Mouse (Mus musculus): ENCODE results near the gene Srpr.

DNA sequence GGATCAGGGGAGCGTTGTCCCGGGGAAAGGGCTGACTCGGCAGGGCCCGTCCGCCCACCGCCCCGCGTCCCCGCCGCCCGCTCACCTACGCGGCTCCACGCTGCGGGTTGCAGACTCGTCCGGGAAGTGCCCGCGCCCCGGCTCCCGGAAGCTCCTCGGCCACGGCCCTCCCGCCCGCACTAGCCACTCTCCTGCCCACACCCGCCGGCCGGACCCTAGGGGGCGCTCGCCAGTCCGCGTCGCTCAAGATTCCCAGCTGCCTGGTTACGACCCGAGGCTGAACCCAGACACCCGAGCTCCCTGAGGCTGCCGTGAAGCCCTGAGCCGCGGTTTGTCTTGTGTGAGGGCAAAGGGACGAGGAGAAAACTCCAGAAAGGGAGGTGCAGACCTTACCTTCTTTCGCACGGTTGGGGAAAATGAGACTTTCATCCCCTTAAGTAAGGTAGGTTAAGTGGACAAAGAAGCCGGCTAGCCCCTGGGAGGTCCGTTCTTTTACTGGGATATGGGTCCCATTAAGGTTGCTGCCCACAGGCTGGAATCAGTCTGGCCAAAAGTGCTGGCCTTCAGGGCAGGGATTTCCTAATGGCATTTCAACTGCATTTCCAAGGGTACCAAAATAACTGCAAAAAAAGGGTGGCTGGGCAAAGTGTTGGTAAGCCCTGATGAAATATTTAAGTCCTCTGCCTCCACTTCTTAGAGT is at the start of gene Srpr, which contains the start of gene Tirap:
- peak; percentile 40; the same call in 1 of the 2 replicates for TF ChIP-seq CTCF (IDR thresholded peaks at IDR 0.05; ENCODE audit: low read depth, low read length)
- no peak for TF ChIP-seq POLR2A (IDR thresholded peaks at IDR 0.05; ENCODE audit: borderline replicate concordance, low read depth, low read length)

All from bone marrow macrophage, adult 2 months (primary cell).